Mouse (Mus musculus) myocyte (in vitro differentiated cells): ENCODE measurements at regions not wholly inside any gene's neighbourhood (a gene's known extent, or its start where the extent isn't known, plus 50 kb on each side); places are given as distances from the start of the nearest gene placed in this dataset.

Source experiments
- CEBPB ChIP-seq: IDR thresholded peaks from 2 replicates; pipeline ENCODE4 v1.6.1; 2011; ENCODE audit warnings: mild to moderate bottlenecking, moderate library complexity; ENCODE audit not compliant: poor library complexity, insufficient read depth, severe bottlenecking
- MYOG ChIP-seq, 3 experiments: IDR thresholded peaks; one replicate each; pipeline ENCODE4 v1.6.1; 2011; ENCODE audit warnings: control low read depth in 2 of 3, low read depth in 2 of 3, mild to moderate bottlenecking in 2 of 3; ENCODE audit not compliant: insufficient read length in 2 of 3, control insufficient read depth in 1 of 3, insufficient read depth in 1 of 3
- POLR2A ChIP-seq: IDR thresholded peaks from one replicate; pipeline ENCODE4 v1.6.1; 2011; ENCODE audit warnings: low read depth, mild to moderate bottlenecking, control low read depth, moderate library complexity; ENCODE audit not compliant: insufficient read length
- POLR2AphosphoS2 ChIP-seq: IDR thresholded peaks from one replicate; pipeline ENCODE4 v1.6.1; 2011; ENCODE audit warnings: low read depth, control low read depth; ENCODE audit not compliant: insufficient read length
- REST ChIP-seq: IDR thresholded peaks from one replicate; pipeline ENCODE4 v1.6.1; 2011; ENCODE audit warnings: mild to moderate bottlenecking, control low read depth, moderate library complexity; ENCODE audit not compliant: insufficient read depth, insufficient read length
- TCF3 ChIP-seq: IDR thresholded peaks from one replicate; pipeline ENCODE4 v1.6.1; 2011; ENCODE audit warnings: low read depth, control low read depth; ENCODE audit not compliant: insufficient read length
- USF1 ChIP-seq: IDR thresholded peaks from one replicate; pipeline ENCODE4 v1.6.1; 2011; ENCODE audit warnings: low read depth, mild to moderate bottlenecking, control low read depth, moderate library complexity

- TF ChIP-seq POLR2AphosphoS2 (no peak), CEBPB (no peak), REST (no peak), MYOG (IDR thresholded peaks at IDR 0.05; ENCODE audit: control insufficient read depth in 1 of 3, insufficient read depth in 1 of 3, insufficient read length in 2 of 3, low read depth in 2 of 3) (no peak), TCF3 (no peak), POLR2A (no peak), USF1 (no peak)
Observed at GRCm38 (mm10) chr19:18418548-18418947, 213.1 kb downstream of the Ostf1 start.
